Mouse (Mus musculus) adrenal gland, postnatal 36 days (tissue): ENCODE measurements around the gene Slc34a2. TPM values are rescaled to one million over a fixed set of nuclear protein-coding genes. Genes with fewer than 3 reads are reported as not detected.

Experiments used
- DNase-seq, 2 experiments: peaks; one replicate each; pipeline ENCODE4 v3.0.0; 2021; ENCODE audit warnings: mixed read lengths in 1 of 2
- long read RNA-seq, 2 experiments: library from polyadenylated mRNA; stranded (forward); transcript quantifications; one replicate each; pipeline ENCODE4 v2.0.0; 2021; ENCODE audit warnings: borderline sequencing depth in 2 of 2
- total RNA-seq, 2 experiments: library from RNA; stranded (reverse); gene quantifications; 2 replicates each; pipeline ENCODE4 v1.2.3; 2021

Gene Slc34a2
- not detected for total RNA-seq
- long read RNA-seq, experiment 1, result 0 reads
- long read RNA-seq, experiment 2, result 0 reads

- DNase-seq, result no peak
Observed at GRCm38 (mm10) chr5:53037781-53038180, at the start of gene Slc34a2. Gene Slc34a2 (plus strand): TSS chr5:53038081.

GRCm38 (mm10) chr5:52990687-52991341, 47.1 kb upstream of the Slc34a2 start:
- no peak for DNase-seq

GRCm38 (mm10) chr5:52992210-52992897, 45.5 kb upstream of the Slc34a2 start:
- no peak for DNase-seq

- DNase-seq, result no peak
Observed at GRCm38 (mm10) chr5:52993490-52994282, 44.2 kb upstream of the Slc34a2 start.

- no peak for DNase-seq
Observed at GRCm38 (mm10) chr5:52995461-52995860, 42.4 kb upstream of the Slc34a2 start.

GRCm38 (mm10) chr5:52996145-52996544, 41.7 kb upstream of the Slc34a2 start:
- DNase-seq, result no peak

GRCm38 (mm10) chr5:52996601-52997000, 41.3 kb upstream of the Slc34a2 start:
- no peak for DNase-seq

GRCm38 (mm10) chr5:52997032-52997431, 40.8 kb upstream of the Slc34a2 start:
- no peak for DNase-seq

- no peak for DNase-seq
Observed at GRCm38 (mm10) chr5:52998097-52998760, 39.7 kb upstream of the Slc34a2 start.

GRCm38 (mm10) chr5:53000169-53000872, 37.6 kb upstream of the Slc34a2 start:
- no peak for DNase-seq

- DNase-seq, result no peak
Observed at GRCm38 (mm10) chr5:53002599-53003203, 35.2 kb upstream of the Slc34a2 start.

GRCm38 (mm10) chr5:53003495-53003894, 34.4 kb upstream of the Slc34a2 start:
- DNase-seq, result no peak

GRCm38 (mm10) chr5:53003981-53004380, 33.9 kb upstream of the Slc34a2 start:
- DNase-seq, result no peak

- no peak for DNase-seq
Observed at GRCm38 (mm10) chr5:53009027-53009769, 28.7 kb upstream of the Slc34a2 start.

GRCm38 (mm10) chr5:53009770-53010133, 28.1 kb upstream of the Slc34a2 start:
- DNase-seq, result no peak

GRCm38 (mm10) chr5:53011327-53011726, 26.6 kb upstream of the Slc34a2 start:
- DNase-seq, result no peak

GRCm38 (mm10) chr5:53016606-53017005, 21.3 kb upstream of the Slc34a2 start:
- no peak for DNase-seq

GRCm38 (mm10) chr5:53018316-53018715, 19.6 kb upstream of the Slc34a2 start:
- DNase-seq, result no peak

GRCm38 (mm10) chr5:53023432-53023831, 14.4 kb upstream of the Slc34a2 start:
- no peak for DNase-seq

- DNase-seq, result no peak
Observed at GRCm38 (mm10) chr5:53023901-53024300, 14.0 kb upstream of the Slc34a2 start.
